ENCODE assay signal across 8 mouse cellular contexts in genomic region chr6:126034728-126035127, GRCm38 (mm10).
DNase-seq lines count a peak whose midpoint lies in the region; ATAC-seq and TF ChIP-seq lines count a peak whose summit lies in the region.

No protein-coding gene starts in this region.

- H3K27ac ChIP-seq in hindbrain, embryonic 10.5 days: peak overlapping the region; percentile 12; the same call in 1 of the 2 replicates
- no peak overlapping the region for H3K27ac ChIP-seq in hindbrain, embryonic 12.5 days
- peak overlapping the region; percentile 44; the same call in 1 of the 2 replicates for H3K27ac ChIP-seq in embryonic facial prominence, embryonic 13.5 days
- peak overlapping the region; percentile 26; the same call in 1 of the 2 replicates for H3K27ac ChIP-seq in lung, postnatal 0 days (ENCODE audit: low read length)

- H3K9me3 ChIP-seq in hindbrain, embryonic 10.5 days: no peaks in the 10 kb centered on the region
- H3K9me3 ChIP-seq in hindbrain, embryonic 12.5 days (replicated peaks): no peaks in the 10 kb centered on the region
- H3K9me3 ChIP-seq in embryonic facial prominence, embryonic 13.5 days: no peaks in the 10 kb centered on the region
- H3K9me3 ChIP-seq in lung, postnatal 0 days (ENCODE audit: low read length): no peaks in the 10 kb centered on the region

- no peak overlapping the region for H3K4me2 ChIP-seq in hindbrain, embryonic 12.5 days (replicated peaks)
- peak overlapping the region; percentile 37 for H3K4me2 ChIP-seq in embryonic facial prominence, embryonic 13.5 days
- H3K4me2 ChIP-seq in lung, postnatal 0 days (replicated peaks; ENCODE audit: low read depth, low read length): no peak overlapping the region

- no peak for TF ChIP-seq CTCF in lung, postnatal 0 days (IDR thresholded peaks at IDR 0.05)

- peaks cover 18% of the 10 kb centered on the region for H3K4me1 ChIP-seq in hindbrain, embryonic 10.5 days (replicated peaks)
- H3K4me1 ChIP-seq in hindbrain, embryonic 12.5 days: peaks cover 7% of the 10 kb centered on the region
- peaks cover 15% of the 10 kb centered on the region for H3K4me1 ChIP-seq in embryonic facial prominence, embryonic 13.5 days
- peaks cover 3% of the 10 kb centered on the region; the same call in 1 of the 2 replicates for H3K4me1 ChIP-seq in lung, postnatal 0 days (ENCODE audit: insufficient read depth, low read depth, low read length)

- H3K9ac ChIP-seq in hindbrain, embryonic 12.5 days: no peak overlapping the region
- H3K9ac ChIP-seq in embryonic facial prominence, embryonic 13.5 days: no peak overlapping the region
- no peak overlapping the region for H3K9ac ChIP-seq in lung, postnatal 0 days (replicated peaks; ENCODE audit: low read depth)

- 84% methylated on average over 7 of the region's 7 CpGs for whole genome bisulfite sequencing in hindbrain, embryonic 10.5 days
- 74% methylated on average over 7 of the region's 7 CpGs for WGBS in hindbrain, embryonic 12.5 days
- 54% methylated on average over 7 of the region's 7 CpGs for WGBS in embryonic facial prominence, embryonic 13.5 days
- 54% methylated on average over 7 of the region's 7 CpGs for WGBS in lung, postnatal 0 days

- no peaks in the 10 kb centered on the region for H3K27me3 ChIP-seq in hindbrain, embryonic 10.5 days (ENCODE audit: insufficient read depth, poor library complexity, severe bottlenecking)
- no peaks in the 10 kb centered on the region for H3K27me3 ChIP-seq in hindbrain, embryonic 12.5 days
- H3K27me3 ChIP-seq in embryonic facial prominence, embryonic 13.5 days: no peaks in the 10 kb centered on the region
- H3K27me3 ChIP-seq in lung, postnatal 0 days (replicated peaks; ENCODE audit: insufficient read depth, low read length): no peaks in the 10 kb centered on the region

- no peak for ATAC-seq in hindbrain, embryonic 12.5 days (ENCODE audit: low FRiP score)
- ATAC-seq in embryonic facial prominence, embryonic 13.5 days (ENCODE audit: insufficient number of reproducible peaks, insufficient read depth, low FRiP score, low TSS enrichment, low read depth): no peak
- ATAC-seq in lung, postnatal 0 days: peak; percentile 62

- TF ChIP-seq EP300 in lung, postnatal 0 days (IDR thresholded peaks at IDR 0.05): peak; percentile 41; the same call in 1 of the 2 replicates

- DNase-seq in hindbrain, embryonic 10.5 days (ENCODE audit: low spot score): no peak
- DNase-seq in heart, postnatal 4 days: peak; percentile 72
- DNase-seq in lung, postnatal 0 days (ENCODE audit: low spot score): peak; percentile 72
- DNase-seq in thymus, postnatal 25 days: no peak
- no peak for DNase-seq in B cell, adult 2 months
- no peak for DNase-seq in natural killer cell, adult 2 months (ENCODE audit: low spot score in 2 of 2)

- H3K4me3 ChIP-seq in hindbrain, embryonic 10.5 days: no peak overlapping the region
- H3K4me3 ChIP-seq in hindbrain, embryonic 12.5 days: no peak overlapping the region
- no peak overlapping the region for H3K4me3 ChIP-seq in embryonic facial prominence, embryonic 13.5 days
- H3K4me3 ChIP-seq in lung, postnatal 0 days (ENCODE audit: low read depth, low read length): no peak overlapping the region

- no peaks in the 10 kb centered on the region for H3K36me3 ChIP-seq in hindbrain, embryonic 10.5 days
- H3K36me3 ChIP-seq in hindbrain, embryonic 12.5 days: no peaks in the 10 kb centered on the region
- no peaks in the 10 kb centered on the region for H3K36me3 ChIP-seq in embryonic facial prominence, embryonic 13.5 days
- no peaks in the 10 kb centered on the region for H3K36me3 ChIP-seq in lung, postnatal 0 days (ENCODE audit: insufficient read depth, low read length)

Comparison
In these comparisons a context has a peak if more than half of its experiments do, and no peak if none do; other contexts are left out.
1. DNase-seq: peak in heart, postnatal 4 days (single experiment) and lung, postnatal 0 days (single experiment); none in hindbrain, embryonic 10.5 days (single experiment), thymus, postnatal 25 days (single experiment), B cell, adult 2 months (0 of 2) and natural killer cell, adult 2 months (0 of 2).